Mouse (Mus musculus) layer of hippocampus, postnatal 25 days (tissue): Measurements from ENCODE around the gene Zfp385b. TPM values are rescaled to one million over a fixed set of nuclear protein-coding genes. Genes with fewer than 3 reads are reported as not detected.
A peak's percentile ranks its signal among the peaks of the same experiment; 100 is the strongest.

Experiments
- DNase-seq, 2 experiments: peaks; one replicate each; pipeline ENCODE4 v3.0.0; 2022; ENCODE audit warnings: mixed read lengths in 2 of 2, low spot score in 1 of 2; ENCODE audit errors: extremely low spot score in 1 of 2
- total RNA-seq, 2 experiments: library from RNA; stranded (reverse); gene quantifications; 2 replicates each; pipeline ENCODE4 v1.2.3; 2021

The Zfp385b gene
- total RNA-seq, 2 experiments from 2014 or later, result 47.4 to 49.1 TPM

- peak in 1 of 2 experiments; percentile 36 for DNase-seq
These were observed 23.4 kb downstream of the Zfp385b start for GRCm38 (mm10) chr2:77795859-77796552.

DNA sequence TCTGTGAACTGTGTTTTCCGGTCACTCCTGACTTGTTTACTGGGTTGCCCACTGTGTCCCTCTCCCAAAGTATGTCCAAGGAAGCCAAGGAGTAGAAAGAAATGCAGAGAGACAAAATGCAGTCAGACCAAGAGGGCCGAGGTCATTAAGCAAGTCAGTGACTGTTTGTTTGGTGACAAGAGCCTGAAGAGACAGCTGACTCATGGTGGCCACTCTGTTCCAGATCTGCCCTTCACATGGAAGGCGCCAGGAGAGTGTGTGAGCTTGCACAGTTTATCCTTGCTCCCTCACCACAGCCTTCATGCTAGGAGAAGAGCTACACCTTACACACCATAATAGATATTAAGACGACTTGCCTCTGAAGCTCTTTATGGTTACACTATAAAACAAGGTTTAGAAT lies 28.6 kb downstream of the Zfp385b start:
- no peak for DNase-seq

GRCm38 (mm10) chr2:77790295-77790694 lies 29.1 kb downstream of the Zfp385b start:
- no peak for DNase-seq

- DNase-seq, result no peak
These were observed 38.0 kb downstream of the Zfp385b start for GRCm38 (mm10) chr2:77781390-77781789.

DNA sequence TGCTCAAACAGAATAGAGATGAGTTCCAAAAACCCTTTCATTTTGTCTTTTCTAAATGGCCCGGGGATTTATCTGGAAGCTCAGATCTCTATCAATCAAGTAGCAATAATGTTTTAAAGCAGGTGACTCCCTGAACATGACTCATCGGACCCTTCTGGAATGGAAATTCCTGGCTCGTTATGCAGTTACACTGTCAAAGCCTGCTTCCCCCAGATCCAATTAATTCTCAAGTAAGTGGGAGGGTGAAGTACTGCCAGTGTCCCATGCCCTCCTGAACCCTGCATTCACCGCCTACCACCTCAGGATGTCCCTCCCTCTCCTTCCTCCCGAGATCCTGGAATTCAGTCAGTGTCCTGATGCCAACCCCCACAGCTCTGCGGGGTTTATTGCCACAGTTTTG lies 41.7 kb downstream of the Zfp385b start:
- no peak for DNase-seq

DNA sequence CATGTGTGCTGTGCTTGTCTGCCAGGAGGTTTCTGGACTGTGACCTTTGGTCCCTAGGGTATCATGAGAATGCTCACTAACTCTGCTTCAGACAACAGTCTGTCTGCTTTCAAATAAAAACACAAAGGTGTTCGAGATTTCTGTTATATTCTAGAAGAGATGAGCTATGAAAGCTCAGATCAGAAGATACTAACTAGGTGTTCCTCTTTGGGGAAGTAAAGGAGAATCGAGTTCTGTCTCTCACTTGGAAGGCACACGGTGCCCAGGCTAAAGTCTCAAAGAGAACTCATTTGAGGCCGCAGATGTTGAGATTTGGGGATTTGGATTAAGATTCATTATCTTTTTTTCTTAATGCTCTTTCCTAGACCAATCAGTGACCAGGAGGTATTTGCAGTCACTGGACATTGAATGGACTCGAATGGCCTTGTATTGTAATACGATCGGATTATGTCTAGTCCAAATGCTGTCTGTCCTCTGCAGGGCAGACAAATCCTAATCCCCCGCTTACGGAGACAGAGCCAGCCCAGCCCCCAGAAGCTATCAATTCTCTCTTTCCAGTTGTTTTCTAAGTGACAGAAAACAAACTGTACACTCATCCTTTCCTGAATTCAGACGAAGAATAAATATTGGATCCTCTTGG lies 42.3 kb downstream of the Zfp385b start:
- DNase-seq, result no peak

- DNase-seq, result no peak
These were observed 44.1 kb downstream of the Zfp385b start for GRCm38 (mm10) chr2:77775247-77775880.

DNA sequence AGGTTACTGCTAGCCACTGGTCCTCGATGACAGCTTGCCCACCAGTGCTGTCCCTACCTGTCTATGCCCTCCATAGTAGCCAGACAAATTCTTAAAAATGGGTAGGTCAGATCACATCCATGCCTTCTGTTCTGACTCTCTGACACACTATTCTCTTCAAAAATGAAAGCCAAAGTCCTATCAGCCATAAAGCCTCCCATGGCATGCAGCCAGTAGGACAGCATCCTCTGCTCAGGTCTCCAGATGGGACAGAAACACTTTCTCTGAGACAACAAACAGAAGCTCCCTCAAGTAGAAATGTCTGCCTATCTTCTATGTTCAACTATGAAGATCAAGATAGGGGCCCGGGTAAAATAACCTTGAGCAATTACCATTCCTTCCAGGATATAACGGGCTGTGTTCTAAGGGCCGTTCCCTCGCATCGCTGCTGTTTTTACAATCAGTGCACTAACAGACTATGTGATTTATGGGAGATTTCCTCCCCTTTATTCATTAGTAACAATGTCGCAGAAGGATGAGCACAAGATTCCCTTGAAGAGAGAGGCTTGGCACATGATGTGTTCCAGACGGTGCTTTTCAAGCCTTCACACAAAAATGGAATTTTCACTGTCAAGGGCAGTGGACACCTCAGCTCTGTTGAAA lies 49.3 kb downstream of the Zfp385b start:
- no peak for DNase-seq

- peak in 1 of 2 experiments; percentile 29 for DNase-seq
These were observed 51.0 kb downstream of the Zfp385b start for GRCm38 (mm10) chr2:77768321-77768886.

GRCm38 (mm10) chr2:77761967-77762366 lies 57.5 kb downstream of the Zfp385b start:
- no peak for DNase-seq

GRCm38 (mm10) chr2:77758403-77759071 lies 60.9 kb downstream of the Zfp385b start:
- DNase-seq, result no peak

GRCm38 (mm10) chr2:77752491-77752890 lies 66.9 kb downstream of the Zfp385b start:
- DNase-seq, result no peak

DNA sequence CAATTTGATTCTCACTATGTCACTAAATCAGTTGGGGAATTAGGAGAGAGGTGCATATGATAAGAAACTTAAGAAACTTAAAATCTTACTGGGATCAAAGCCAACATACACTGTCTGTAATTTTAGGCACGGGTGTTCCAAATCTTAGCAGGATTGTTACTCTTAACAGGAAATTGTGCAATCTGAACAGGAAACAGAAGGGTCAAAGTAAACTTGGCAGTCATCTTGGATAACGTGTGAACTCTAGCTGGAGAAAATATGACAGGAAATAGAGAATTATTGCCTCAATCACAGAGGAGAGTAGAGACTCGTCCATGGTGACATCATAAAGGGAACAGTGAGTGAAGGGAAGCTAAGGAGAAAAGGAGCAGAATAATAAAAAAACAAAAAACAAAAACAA lies 69.8 kb downstream of the Zfp385b start:
- no peak for DNase-seq

- no peak for DNase-seq
These were observed 73.0 kb downstream of the Zfp385b start for GRCm38 (mm10) chr2:77746417-77746816.

GRCm38 (mm10) chr2:77745246-77745645 lies 74.2 kb downstream of the Zfp385b start:
- DNase-seq, result no peak

- no peak for DNase-seq
These were observed 77.1 kb downstream of the Zfp385b start for GRCm38 (mm10) chr2:77742359-77742758.

DNA sequence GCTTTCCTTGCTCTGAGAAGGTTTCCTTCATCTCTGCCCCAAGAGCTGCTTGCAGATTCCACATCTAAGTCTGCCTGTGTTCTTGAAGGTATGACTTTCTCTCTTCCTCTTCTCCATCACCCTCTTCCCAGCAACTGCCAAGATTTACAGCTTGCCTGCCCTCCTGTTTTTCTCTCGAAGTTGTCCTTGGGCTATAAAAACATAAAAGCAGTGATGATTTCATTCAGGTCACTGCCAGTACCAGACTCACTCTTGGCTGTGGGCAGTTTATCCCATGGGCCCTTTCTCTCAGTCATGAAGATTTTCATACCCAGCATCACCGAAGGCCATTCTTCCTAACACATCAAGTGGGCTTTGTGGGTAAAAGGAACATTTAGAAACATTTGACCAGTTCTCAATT lies 89.2 kb downstream of the Zfp385b start:
- DNase-seq, result no peak

DNA sequence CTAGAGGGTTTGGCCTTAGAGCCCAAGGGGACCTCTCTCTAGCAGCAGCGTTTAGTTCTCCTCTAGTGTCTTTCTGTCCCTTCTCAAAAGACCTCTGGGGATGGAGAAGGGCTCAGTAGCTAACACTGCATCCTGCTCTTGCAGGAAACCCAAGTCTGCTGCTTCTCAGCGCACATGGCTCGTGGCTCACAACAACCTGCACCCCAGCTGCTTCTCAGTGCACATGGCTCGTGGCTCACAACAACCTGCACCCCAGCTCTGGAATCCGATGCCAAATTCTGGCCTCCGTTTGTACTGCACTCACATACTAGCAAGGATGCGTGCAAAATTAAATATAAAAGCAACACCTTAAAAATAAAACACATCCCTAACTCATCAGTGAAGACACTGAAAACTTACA lies 92.6 kb downstream of the Zfp385b start:
- DNase-seq, result no peak

- no peak for DNase-seq
These were observed 98.6 kb downstream of the Zfp385b start for GRCm38 (mm10) chr2:77720806-77721205.

DNA sequence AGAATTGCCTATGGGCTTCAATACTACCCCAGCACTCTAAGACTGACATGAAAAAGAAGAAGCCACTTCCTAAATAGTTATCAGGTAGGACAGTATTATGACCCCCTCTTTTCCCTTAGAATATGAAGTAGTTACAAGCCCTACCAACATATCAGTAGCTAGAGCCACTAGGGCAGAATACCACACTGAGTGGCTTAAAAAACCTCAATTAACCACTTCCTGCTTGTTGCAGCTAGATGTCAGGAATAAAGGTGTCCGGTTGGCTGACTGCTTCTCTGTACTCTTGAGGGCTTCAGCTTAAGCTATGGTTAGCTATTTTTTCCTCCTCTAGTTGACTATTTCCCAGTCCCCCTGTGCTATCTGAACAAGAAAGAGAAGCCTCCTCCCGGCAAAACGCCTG lies 103.1 kb downstream of the Zfp385b start:
- no peak for DNase-seq
